Mouse (Mus musculus) CH12.LX (cell line): ENCODE data around the gene Tmem37. TPM values are rescaled to one million over a fixed set of nuclear protein-coding genes. Genes with fewer than 3 reads are reported as not detected.

Experiments
- DNase-seq: peaks from one replicate; pipeline ENCODE4 v3.0.0-alpha.2; 2013; ENCODE audit errors: extremely low read depth
- H3K27ac ChIP-seq: 2 replicates; pipeline ENCODE4 v1.5.1; 2012; ENCODE audit warnings: low read depth, mild to moderate bottlenecking, control low read depth, moderate library complexity; ENCODE audit not compliant: insufficient read depth
- H3K27me3 ChIP-seq: replicated peaks from 2 replicates; pipeline ENCODE3; 2012; ENCODE audit warnings: inconsistent platforms
- H3K36me3 ChIP-seq, 2 experiments: replicated peaks in 1 of 2; 2 replicates each; pipeline versions ENCODE3 to v1.6.1; 2012; ENCODE audit warnings: inconsistent platforms in 1 of 2, low read length in 1 of 2, mild to moderate bottlenecking in 1 of 2, mixed read lengths in 1 of 2, moderate library complexity in 1 of 2; ENCODE audit not compliant: control insufficient read depth in 1 of 2, insufficient read depth in 1 of 2
- H3K4me1 ChIP-seq, 2 experiments: 2 replicates each; pipeline ENCODE4 v1.6.1; 2012; ENCODE audit warnings: inconsistent platforms in 1 of 2, moderate library complexity in 1 of 2; ENCODE audit not compliant: insufficient read depth in 2 of 2, control insufficient read depth in 1 of 2
- H3K4me2 ChIP-seq: 2 replicates; pipeline ENCODE4 v1.6.1; 2012; ENCODE audit warnings: low read depth, mild to moderate bottlenecking, control low read depth; ENCODE audit not compliant: poor library complexity, insufficient read depth, severe bottlenecking
- H3K4me3 ChIP-seq, 3 experiments: fragments of 150-350 bp in 1 of 3; sonication (generic) in 1 of 3; replicated peaks in 1 of 3; 2 replicates each; pipeline versions ENCODE3 to v1.5.1; 2011 to 2012; ENCODE audit warnings: low read depth in 2 of 3, low read length in 2 of 3, mild to moderate bottlenecking in 2 of 3, moderate library complexity in 2 of 3, control low read depth in 1 of 3, improper control_type of control experiment in 1 of 3, inconsistent platforms in 1 of 3, mixed read lengths in 1 of 3; ENCODE audit not compliant: poor library complexity in 1 of 3
- H3K79me2 ChIP-seq: replicated peaks from 2 replicates; pipeline ENCODE4 v1.6.1; 2012; ENCODE audit warnings: mild to moderate bottlenecking, moderate library complexity; ENCODE audit not compliant: control insufficient read depth, poor library complexity, insufficient read depth, severe bottlenecking; ENCODE audit errors: extremely low read depth
- H3K9ac ChIP-seq: 2 replicates; pipeline ENCODE4 v1.6.1; 2012; ENCODE audit warnings: low read depth, mild to moderate bottlenecking, control low read depth, moderate library complexity; ENCODE audit not compliant: insufficient read depth
- H3K9me3 ChIP-seq: replicated peaks from 2 replicates; pipeline ENCODE3; 2012; ENCODE audit warnings: low read length, inconsistent platforms, mixed read lengths
- E2F4 ChIP-seq: IDR thresholded peaks from 2 replicates; pipeline ENCODE4 v1.6.1; 2011; ENCODE audit warnings: low read depth, low read length, improper control_type of control experiment; ENCODE audit not compliant: insufficient replicate concordance
- EP300 ChIP-seq: IDR thresholded peaks from 2 replicates; pipeline ENCODE4 v1.6.1; 2011; ENCODE audit warnings: low read length, improper control_type of control experiment
- ETS1 ChIP-seq: conservative IDR thresholded peaks from 2 replicates; pipeline ENCODE4 v1.6.1; 2012; ENCODE audit warnings: low read depth, mild to moderate bottlenecking, inconsistent platforms, low read length, improper control_type of control experiment, moderate library complexity
- JUND ChIP-seq: conservative IDR thresholded peaks from 2 replicates; pipeline ENCODE4 v1.6.1; 2011; ENCODE audit warnings: low read depth, low read length, improper control_type of control experiment
- MAX ChIP-seq: IDR thresholded peaks from 2 replicates; pipeline ENCODE4 v1.6.1; 2011; ENCODE audit warnings: low read length, improper control_type of control experiment
- MAZ ChIP-seq: IDR thresholded peaks from 2 replicates; pipeline ENCODE4 v1.6.1; 2012; ENCODE audit warnings: low read depth, mild to moderate bottlenecking, inconsistent platforms, low read length, improper control_type of control experiment, moderate library complexity
- MEF2A ChIP-seq: IDR thresholded peaks from 2 replicates; pipeline ENCODE4 v1.6.1; 2014; ENCODE audit warnings: low read depth, mild to moderate bottlenecking, inconsistent platforms, low read length, improper control_type of control experiment, borderline replicate concordance
- MYC ChIP-seq: IDR thresholded peaks from 2 replicates; pipeline ENCODE4 v1.6.1; 2011; ENCODE audit warnings: low read depth, mild to moderate bottlenecking, improper control_type of control experiment, low read length
- NRF1 ChIP-seq: IDR thresholded peaks from 2 replicates; pipeline ENCODE4 v1.6.1; 2014; ENCODE audit warnings: low read depth, mild to moderate bottlenecking, inconsistent platforms, low read length, improper control_type of control experiment, moderate library complexity
- POLR2AphosphoS2 ChIP-seq: IDR thresholded peaks from 2 replicates; pipeline ENCODE4 v1.6.1; 2011; ENCODE audit warnings: low read depth, low read length, improper control_type of control experiment
- RCOR1 ChIP-seq: conservative IDR thresholded peaks from 2 replicates; pipeline ENCODE4 v1.6.1; 2012; ENCODE audit warnings: low read depth, mild to moderate bottlenecking, inconsistent platforms, low read length, improper control_type of control experiment
- UBTF ChIP-seq: IDR thresholded peaks from 2 replicates; pipeline ENCODE4 v1.6.1; 2012; ENCODE audit warnings: low read depth, mild to moderate bottlenecking, inconsistent platforms, low read length, improper control_type of control experiment, moderate library complexity
- USF1 ChIP-seq: IDR thresholded peaks from 2 replicates; pipeline ENCODE4 v1.6.1; 2014; ENCODE audit warnings: low read depth, mild to moderate bottlenecking, inconsistent platforms, low read length, improper control_type of control experiment
- ZC3H11A ChIP-seq: IDR thresholded peaks from 2 replicates; pipeline ENCODE4 v1.6.1; 2012; ENCODE audit warnings: low read depth, mild to moderate bottlenecking, inconsistent platforms, low read length, improper control_type of control experiment
- dilution Hi-C: fragments of 300-500 bp; cut with MboI; formaldehyde crosslinking; loops from 2 replicates; pipeline ENCODE4 v1.14.3; 2020; ENCODE audit warnings: low sequenced_read_pairs; ENCODE audit not compliant: extremely low pct_unique_long_range_greater_than_20kb, extremely low pct_ligation_motif_present
- in situ Hi-C: fragments of 300-500 bp; cut with MboI; formaldehyde crosslinking; loops from 3 replicates; pipeline ENCODE4 v1.14.3; 2019; ENCODE audit warnings: low sequenced_read_pairs, low pct_ligation_motif_present, low pct_unique_long_range_greater_than_20kb, mixed read lengths
- polyA plus RNA-seq: library from polyadenylated mRNA; unstranded; fragments of >175 nt; gene quantifications from 2 replicates; pipeline ENCODE4 v1.2.1, GENCODE M21; 2012; ENCODE audit warnings: low read depth; ENCODE audit not compliant: insufficient read length
- total RNA-seq, 2 experiments: library from RNA; depleted of rRNA; stranded (reverse); fragments of 300-350 nt in 1 of 2; fragments of >200 nt in 1 of 2; gene quantifications; 2 replicates each; pipeline ENCODE4 v1.2.3; 2012 to 2014

Tmem37 gene
- total and polyA plus RNA-seq, 3 experiments: not detected

- Histone ChIP-seq H3K9ac (no peak overlapping the region), H3K79me2 (no peaks in the 10 kb centered on the region), H3K27ac (no peak overlapping the region), H3K4me3 (no peak overlapping the region), H3K27me3 (no peaks in the 10 kb centered on the region), H3K4me1 (peaks cover under 1 to 12% of the 10 kb centered on the region in 2 experiments; a peak in 3 of 4 replicates), H3K4me2 (no peak overlapping the region), H3K9me3 (no peaks in the 10 kb centered on the region), H3K36me3 (no peaks in the 10 kb centered on the region)
- dilution Hi-C loops (no loop called here), in situ Hi-C loops (no loop called here)
- DNase-seq: no peak
- TF ChIP-seq JUND: no peak
- TF ChIP-seq MAX: no peak
- no peak for TF ChIP-seq E2F4
- no peak for TF ChIP-seq NRF1
- TF ChIP-seq RCOR1: no peak
- TF ChIP-seq MYC: no peak
- TF ChIP-seq UBTF: no peak
- no peak for TF ChIP-seq MEF2A
- no peak for TF ChIP-seq EP300
- TF ChIP-seq MAZ: no peak
These were observed 1.6 kb upstream of the Tmem37 start for GRCm38 (mm10) chr1:120075507-120075906.

- dilution Hi-C loops (no loop called here), in situ Hi-C loops (no loop called here)
- Histone ChIP-seq H3K4me1 (peaks cover 0 to 8% of the 10 kb centered on the region in 2 experiments; a peak in 2 of 4 replicates), H3K36me3 (no peaks in the 10 kb centered on the region), H3K9ac (no peak overlapping the region), H3K4me3 (no peak overlapping the region), H3K4me2 (no peak overlapping the region), H3K27me3 (no peaks in the 10 kb centered on the region), H3K9me3 (no peaks in the 10 kb centered on the region), H3K27ac (no peak overlapping the region), H3K79me2 (no peaks in the 10 kb centered on the region)
- DNase-seq: no peak
- TF ChIP-seq USF1: no peak
These were observed 1.1 kb upstream of the Tmem37 start for GRCm38 (mm10) chr1:120074931-120075330.

GRCm38 (mm10) chr1:120074307-120074702, 431 bp upstream of the Tmem37 start:
- no peak for TF ChIP-seq ETS1
- no peak for TF ChIP-seq MAX
- TF ChIP-seq POLR2AphosphoS2: no peak
- TF ChIP-seq ZC3H11A: no peak
- TF ChIP-seq RCOR1: no peak
- TF ChIP-seq, all 38 proteins: peak for 0
- H3K9ac ChIP-seq: no peak overlapping the region
- in situ Hi-C loops: no loop called here
- H3K27ac ChIP-seq: no peak overlapping the region
- no peak overlapping the region for H3K4me2 ChIP-seq
- no peaks in the 10 kb centered on the region for H3K79me2 ChIP-seq
- peaks cover 0 to 8% of the 10 kb centered on the region in 2 experiments; a peak in 2 of 4 replicates for H3K4me1 ChIP-seq
- H3K9me3 ChIP-seq: no peaks in the 10 kb centered on the region
- no peaks in the 10 kb centered on the region for H3K36me3 ChIP-seq
- no peak for DNase-seq
- dilution Hi-C loops: no loop called here
- H3K27me3 ChIP-seq: no peaks in the 10 kb centered on the region
- H3K4me3 ChIP-seq: no peak overlapping the region
